Comparison of ENCODE assay signal across 8 mouse cellular contexts in genomic region chr7:143068882-143069591, GRCm38 (mm10). TPM values are rescaled to one million over a fixed set of nuclear protein-coding genes. Genes with fewer than 3 reads are reported as not detected.
DNase-seq lines count a peak whose midpoint lies in the region; ATAC-seq and TF ChIP-seq lines count a peak whose summit lies in the region.

Tssc4 (plus strand) TSS chr7:143069249.

- DNase-seq in heart, postnatal 10 days = peak; percentile 99
- peak; percentile 100 for DNase-seq in large intestine, adult 2 months (ENCODE audit: low read depth, low spot score)
- DNase-seq in liver, postnatal 0 days = peak; percentile 96
- DNase-seq in testis, postnatal 10 days (ENCODE audit: low spot score) = peak; percentile 94

- H3K4me2 ChIP-seq in forebrain, embryonic 13.5 days = peak within 1 kb of the TSS; percentile 100
- peak within 1 kb of the TSS; percentile 94 for H3K4me2 ChIP-seq in liver, postnatal 0 days (ENCODE audit: low read depth, low read length)
- H3K4me2 ChIP-seq in neural tube, embryonic 14.5 days (ENCODE audit: low read depth, low read length) = peak within 1 kb of the TSS; percentile 97

- peak; percentile 18 for TF ChIP-seq POLR2A in ES-Bruce4 (IDR thresholded peaks at IDR 0.05; ENCODE audit: insufficient read depth, low read length)

- H3K27me3 ChIP-seq in ES-Bruce4 (ENCODE audit: control insufficient read depth, insufficient read depth, low read length, poor library complexity, severe bottlenecking) = no peaks in the 10 kb centered on the region
- no peaks in the 10 kb centered on the region for H3K27me3 ChIP-seq in forebrain, embryonic 13.5 days
- H3K27me3 ChIP-seq in liver, postnatal 0 days (ENCODE audit: insufficient read depth, low read length) = no peaks in the 10 kb centered on the region
- peaks cover 2% of the 10 kb centered on the region; the same call in 1 of the 2 replicates for H3K27me3 ChIP-seq in neural tube, embryonic 14.5 days (ENCODE audit: control insufficient read depth, insufficient read depth, low read length)

- 0 out of 2 replicates have a peak, but pooled peaks have one; percentile 2 for TF ChIP-seq EP300 in ES-Bruce4 (IDR thresholded peaks at IDR 0.05; ENCODE audit: insufficient read depth, low read depth, low read length)
- peak; percentile 83 for TF ChIP-seq EP300 in liver, postnatal 0 days (IDR thresholded peaks at IDR 0.05; ENCODE audit: low read depth)

- TF ChIP-seq CTCF in ES-Bruce4 (IDR thresholded peaks at IDR 0.05; ENCODE audit: low read depth, low read length) = no peak
- TF ChIP-seq CTCF in liver, postnatal 0 days (IDR thresholded peaks at IDR 0.05; ENCODE audit: low read depth) = no peak

- WGBS in forebrain, embryonic 13.5 days = under 1% methylated on average over 51 of the region's 51 CpGs
- WGBS in large intestine, adult 2 months = under 1% methylated on average over 51 of the region's 51 CpGs
- under 1% methylated on average over 51 of the region's 51 CpGs for WGBS in liver, postnatal 0 days (ENCODE audit: insufficient replicate concordance)
- under 1% methylated on average over 51 of the region's 51 CpGs for WGBS in neural tube, embryonic 14.5 days

- intact Hi-C loops in heart, postnatal 10 days (cut with DNase I) = loop anchor here (2.0 kb wide), 1 partner anchor 16 kb away; the partner anchor contains the start of gene Cd81

- H3K9ac ChIP-seq in ES-Bruce4 (ENCODE audit: low read depth, poor library complexity, severe bottlenecking) = peak within 1 kb of the TSS; percentile 64
- peak within 1 kb of the TSS; percentile 94 for H3K9ac ChIP-seq in forebrain, embryonic 13.5 days
- peak within 1 kb of the TSS; percentile 91 for H3K9ac ChIP-seq in liver, postnatal 0 days (replicated peaks)
- H3K9ac ChIP-seq in neural tube, embryonic 14.5 days (replicated peaks; ENCODE audit: low read depth, low read length) = peak within 1 kb of the TSS; percentile 82

- H3K9me3 ChIP-seq in ES-Bruce4 (replicated peaks; ENCODE audit: control insufficient read depth, insufficient read depth, low read length, poor library complexity, severe bottlenecking) = no peaks in the 10 kb centered on the region
- no peaks in the 10 kb centered on the region for H3K9me3 ChIP-seq in forebrain, embryonic 13.5 days (replicated peaks)
- H3K9me3 ChIP-seq in liver, postnatal 0 days (ENCODE audit: low read length) = no peaks in the 10 kb centered on the region
- no peaks in the 10 kb centered on the region for H3K9me3 ChIP-seq in neural tube, embryonic 14.5 days (ENCODE audit: control insufficient read depth, low read length)

- peaks cover 33% of the 10 kb centered on the region for H3K36me3 ChIP-seq in ES-Bruce4 (ENCODE audit: control insufficient read depth, insufficient read depth, low read length, poor library complexity, severe bottlenecking)
- peaks cover 40% of the 10 kb centered on the region for H3K36me3 ChIP-seq in forebrain, embryonic 13.5 days (ENCODE audit: poor library complexity, severe bottlenecking)
- peaks cover 38% of the 10 kb centered on the region for H3K36me3 ChIP-seq in liver, postnatal 0 days (replicated peaks; ENCODE audit: insufficient read depth, low read length)
- peaks cover 21% of the 10 kb centered on the region for H3K36me3 ChIP-seq in neural tube, embryonic 14.5 days (ENCODE audit: control insufficient read depth, insufficient read depth, low read length)

- ATAC-seq in cerebellum, adult (ENCODE audit: insufficient number of reproducible peaks, low FRiP score, low TSS enrichment) = peak; percentile 90
- ATAC-seq in forebrain, embryonic 13.5 days = peak; percentile 98
- ATAC-seq in liver, postnatal 0 days = peak; percentile 94
- ATAC-seq in neural tube, embryonic 14.5 days (ENCODE audit: low read depth) = peak; percentile 96

- peak within 1 kb of the TSS; percentile 90 for H3K4me3 ChIP-seq in ES-Bruce4 (ENCODE audit: low read depth, low read length)
- peak within 1 kb of the TSS; percentile 89 for H3K4me3 ChIP-seq in forebrain, embryonic 13.5 days
- peak within 1 kb of the TSS; percentile 90 for H3K4me3 ChIP-seq in liver, postnatal 0 days (ENCODE audit: low read depth, low read length)
- H3K4me3 ChIP-seq in neural tube, embryonic 14.5 days (ENCODE audit: low read depth, low read length) = peak within 1 kb of the TSS; percentile 54

- peak within 1 kb of the TSS; percentile 77 for H3K27ac ChIP-seq in ES-Bruce4 (ENCODE audit: insufficient read depth, low read length)
- peak within 1 kb of the TSS; percentile 93 for H3K27ac ChIP-seq in forebrain, embryonic 13.5 days
- H3K27ac ChIP-seq in liver, postnatal 0 days (ENCODE audit: low read depth) = peak within 1 kb of the TSS; percentile 86
- peak within 1 kb of the TSS; percentile 96 for H3K27ac ChIP-seq in neural tube, embryonic 14.5 days (ENCODE audit: low read depth, low read length)

- no peaks in the 10 kb centered on the region for H3K4me1 ChIP-seq in ES-Bruce4 (ENCODE audit: control insufficient read depth, insufficient read depth, low read length)
- peaks cover 30% of the 10 kb centered on the region for H3K4me1 ChIP-seq in forebrain, embryonic 13.5 days
- H3K4me1 ChIP-seq in liver, postnatal 0 days (ENCODE audit: insufficient read depth) = peaks cover 17% of the 10 kb centered on the region
- H3K4me1 ChIP-seq in neural tube, embryonic 14.5 days (ENCODE audit: control insufficient read depth, insufficient read depth, low read length) = peaks cover 23% of the 10 kb centered on the region

RNA-seq across cellular contexts. Expression of gene Tssc4, which starts in this region (rescaled TPM):
- polyA plus RNA-seq in ES-Bruce4 (2011; ENCODE audit: insufficient read depth, insufficient read length, low read depth, missing spikeins) = 18.2 and 21.0 TPM in 2 replicates
- polyA plus RNA-seq in forebrain, embryonic 13.5 days (2015; fragmentation: Nextera tagmentation; extraction: Ambion mirVana) = 108 and 122 TPM in 2 replicates
- total RNA-seq in heart, postnatal 10 days (2021) = 10 to 100 TPM; 24.9 to 26.3 TPM
- polyA plus RNA-seq in large intestine, adult 2 months (2012; rRNA removed) = 66.3 and 72.9 TPM in 2 replicates
- 24.1 and 25.2 TPM in 2 replicates for polyA plus RNA-seq in liver, postnatal 0 days (2015; fragmentation: Nextera tagmentation; extraction: Ambion mirVana)
- polyA plus RNA-seq in neural tube, embryonic 14.5 days (2014; fragmentation: Nextera tagmentation; extraction: Ambion mirVana) = 51.5 and 71.8 TPM in 2 replicates

Comparison
In these comparisons a context has a peak if more than half of its experiments do, and no peak if none do; other contexts are left out.
1. Peak in every context shown above with its lines: DNase-seq, ATAC-seq, H3K4me3 ChIP-seq and H3K27ac ChIP-seq.